Mouse (Mus musculus): ENCODE measurements at regions not wholly inside any gene's neighbourhood (a gene's known extent, or its start where the extent isn't known, plus 50 kb on each side); places are given as distances from the start of the nearest gene placed in this dataset.

GRCm38 (mm10) chr3:78899446-78900230, 386.7 kb downstream of the Rapgef2 start:
- H3K36me3 ChIP-seq (ENCODE audit: poor library complexity, severe bottlenecking): no peaks in the 10 kb centered on the region
- H3K9me3 ChIP-seq (replicated peaks): no peaks in the 10 kb centered on the region
- H3K4me1 ChIP-seq: peaks cover 26% of the 10 kb centered on the region
- WGBS: 52% methylated on average over 8 of the region's 8 CpGs
- no peak overlapping the region for H3K27ac ChIP-seq
- no peak overlapping the region for H3K9ac ChIP-seq
- H3K4me2 ChIP-seq: no peak overlapping the region
- ATAC-seq: no peak
- no peaks in the 10 kb centered on the region for H3K27me3 ChIP-seq
- H3K4me3 ChIP-seq: no peak overlapping the region

GRCm38 (mm10) chr3:78889326-78889725, 397.0 kb downstream of the Rapgef2 start:
- no peaks in the 10 kb centered on the region for H3K9me3 ChIP-seq (replicated peaks)

GRCm38 (mm10) chr3:78884715-78885114, 401.6 kb downstream of the Rapgef2 start:
- Histone ChIP-seq H3K4me2 (no peak overlapping the region), H3K36me3 (ENCODE audit: poor library complexity, severe bottlenecking) (no peaks in the 10 kb centered on the region), H3K9ac (no peak overlapping the region), H3K27ac (no peak overlapping the region), H3K9me3 (replicated peaks) (no peaks in the 10 kb centered on the region), H3K4me1 (no peaks in the 10 kb centered on the region), H3K4me3 (no peak overlapping the region), H3K27me3 (no peaks in the 10 kb centered on the region)
- WGBS: 90% methylated on average over 9 of the region's 9 CpGs
- no peak for ATAC-seq

More at GRCm38 (mm10) chr3:78889326-78889725, 397.0 kb downstream of the Rapgef2 start:
- 91% methylated on average over 3 of the region's 3 CpGs for WGBS
- ATAC-seq: no peak
- Histone ChIP-seq H3K4me3 (no peak overlapping the region), H3K4me1 (no peaks in the 10 kb centered on the region), H3K36me3 (ENCODE audit: poor library complexity, severe bottlenecking) (no peaks in the 10 kb centered on the region), H3K9ac (no peak overlapping the region), H3K27ac (no peak overlapping the region), H3K27me3 (no peaks in the 10 kb centered on the region), H3K4me2 (no peak overlapping the region)

- no peaks in the 10 kb centered on the region for H3K27me3 ChIP-seq
- H3K4me1 ChIP-seq: no peaks in the 10 kb centered on the region
- ATAC-seq: no peak
- no peak overlapping the region for H3K4me2 ChIP-seq
- no peak overlapping the region for H3K27ac ChIP-seq
- no peaks in the 10 kb centered on the region for H3K9me3 ChIP-seq (replicated peaks)
- no peak overlapping the region for H3K4me3 ChIP-seq
- no peak overlapping the region for H3K9ac ChIP-seq
- WGBS: 93% methylated on average over 11 of the region's 11 CpGs
- H3K36me3 ChIP-seq (ENCODE audit: poor library complexity, severe bottlenecking): no peaks in the 10 kb centered on the region
Observed at GRCm38 (mm10) chr3:78884029-78884428, 402.3 kb downstream of the Rapgef2 start.

GRCm38 (mm10) chr3:78880072-78880471, 406.2 kb downstream of the Rapgef2 start:
- Histone ChIP-seq H3K9ac (no peak overlapping the region), H3K27ac (no peak overlapping the region), H3K9me3 (replicated peaks) (no peaks in the 10 kb centered on the region), H3K4me1 (no peaks in the 10 kb centered on the region), H3K36me3 (ENCODE audit: poor library complexity, severe bottlenecking) (no peaks in the 10 kb centered on the region), H3K27me3 (no peaks in the 10 kb centered on the region), H3K4me3 (no peak overlapping the region), H3K4me2 (no peak overlapping the region)
- ATAC-seq: no peak
- WGBS: 90% methylated on average over 13 of the region's 13 CpGs

- Histone ChIP-seq H3K4me2 (no peak overlapping the region), H3K27me3 (no peaks in the 10 kb centered on the region), H3K4me3 (no peak overlapping the region), H3K36me3 (ENCODE audit: poor library complexity, severe bottlenecking) (no peaks in the 10 kb centered on the region), H3K9me3 (replicated peaks) (no peaks in the 10 kb centered on the region), H3K9ac (no peak overlapping the region), H3K27ac (no peak overlapping the region), H3K4me1 (no peaks in the 10 kb centered on the region)
- WGBS: 7% methylated on average over 3 of the region's 3 CpGs
- no peak for ATAC-seq
Observed at GRCm38 (mm10) chr3:78877323-78877722, 409.0 kb downstream of the Rapgef2 start.

- WGBS: 34% methylated on average over 1 of the region's 1 CpGs
- H3K9me3 ChIP-seq (replicated peaks): no peaks in the 10 kb centered on the region
- H3K36me3 ChIP-seq (ENCODE audit: poor library complexity, severe bottlenecking): no peaks in the 10 kb centered on the region
- no peak for ATAC-seq
- H3K27me3 ChIP-seq: no peaks in the 10 kb centered on the region
- H3K4me1 ChIP-seq: peaks cover 19% of the 10 kb centered on the region
- H3K4me2 ChIP-seq: no peak overlapping the region
- no peak overlapping the region for H3K4me3 ChIP-seq
- H3K27ac ChIP-seq: no peak overlapping the region
- no peak overlapping the region for H3K9ac ChIP-seq
Observed at GRCm38 (mm10) chr3:78866896-78867295, 419.4 kb downstream of the Rapgef2 start.

- 42% methylated on average over 9 of the region's 9 CpGs for WGBS
- ATAC-seq: peak; percentile 48; the same call in 1 of the 2 replicates
Observed at GRCm38 (mm10) chr3:78866083-78866726, 420.1 kb downstream of the Rapgef2 start.

GRCm38 (mm10) chr3:78863005-78863404, 423.3 kb downstream of the Rapgef2 start:
- Histone ChIP-seq H3K27ac (no peak overlapping the region), H3K4me2 (no peak overlapping the region), H3K36me3 (ENCODE audit: poor library complexity, severe bottlenecking) (no peaks in the 10 kb centered on the region), H3K9me3 (replicated peaks) (no peaks in the 10 kb centered on the region), H3K4me3 (no peak overlapping the region), H3K9ac (no peak overlapping the region), H3K27me3 (no peaks in the 10 kb centered on the region), H3K4me1 (peaks cover 19% of the 10 kb centered on the region)
- ATAC-seq: no peak
- 99% methylated on average over 2 of the region's 2 CpGs for WGBS

More at GRCm38 (mm10) chr3:78866083-78866726, 420.1 kb downstream of the Rapgef2 start:
- Histone ChIP-seq H3K36me3 (ENCODE audit: poor library complexity, severe bottlenecking) (no peaks in the 10 kb centered on the region), H3K9ac (no peak overlapping the region), H3K27me3 (no peaks in the 10 kb centered on the region), H3K9me3 (replicated peaks) (no peaks in the 10 kb centered on the region), H3K4me2 (no peak overlapping the region), H3K4me1 (peaks cover 19% of the 10 kb centered on the region), H3K27ac (no peak overlapping the region), H3K4me3 (no peak overlapping the region)

- WGBS: 35% methylated on average over 7 of the region's 8 CpGs
- Histone ChIP-seq H3K9me3 (replicated peaks) (no peaks in the 10 kb centered on the region), H3K4me3 (no peak overlapping the region), H3K36me3 (ENCODE audit: poor library complexity, severe bottlenecking) (no peaks in the 10 kb centered on the region), H3K4me2 (no peak overlapping the region), H3K4me1 (no peaks in the 10 kb centered on the region), H3K9ac (no peak overlapping the region), H3K27ac (no peak overlapping the region), H3K27me3 (no peaks in the 10 kb centered on the region)
- no peak for ATAC-seq
Observed at GRCm38 (mm10) chr3:78846617-78847318, 439.5 kb downstream of the Rapgef2 start.

- H3K9me3 ChIP-seq (replicated peaks): no peaks in the 10 kb centered on the region
- H3K27me3 ChIP-seq: no peaks in the 10 kb centered on the region
- no peak overlapping the region for H3K9ac ChIP-seq
- H3K4me3 ChIP-seq: no peak overlapping the region
- no peak for ATAC-seq
- H3K27ac ChIP-seq: no peak overlapping the region
- WGBS: 71% methylated on average over 4 of the region's 4 CpGs
- H3K4me1 ChIP-seq: no peaks in the 10 kb centered on the region
- H3K36me3 ChIP-seq (ENCODE audit: poor library complexity, severe bottlenecking): no peaks in the 10 kb centered on the region
- H3K4me2 ChIP-seq: no peak overlapping the region
Observed at GRCm38 (mm10) chr3:78841173-78841572, 445.1 kb downstream of the Rapgef2 start.

- Histone ChIP-seq H3K4me1 (no peaks in the 10 kb centered on the region), H3K27ac (no peak overlapping the region), H3K36me3 (ENCODE audit: poor library complexity, severe bottlenecking) (no peaks in the 10 kb centered on the region), H3K4me3 (no peak overlapping the region), H3K27me3 (no peaks in the 10 kb centered on the region), H3K9ac (no peak overlapping the region), H3K4me2 (no peak overlapping the region), H3K9me3 (replicated peaks) (no peaks in the 10 kb centered on the region)
- WGBS: 73% methylated on average over 5 of the region's 5 CpGs
- no peak for ATAC-seq
Observed at GRCm38 (mm10) chr3:78836824-78837223, 449.5 kb downstream of the Rapgef2 start.

Measured in forebrain, embryonic 13.5 days (tissue).